In the genomic region with DNA sequence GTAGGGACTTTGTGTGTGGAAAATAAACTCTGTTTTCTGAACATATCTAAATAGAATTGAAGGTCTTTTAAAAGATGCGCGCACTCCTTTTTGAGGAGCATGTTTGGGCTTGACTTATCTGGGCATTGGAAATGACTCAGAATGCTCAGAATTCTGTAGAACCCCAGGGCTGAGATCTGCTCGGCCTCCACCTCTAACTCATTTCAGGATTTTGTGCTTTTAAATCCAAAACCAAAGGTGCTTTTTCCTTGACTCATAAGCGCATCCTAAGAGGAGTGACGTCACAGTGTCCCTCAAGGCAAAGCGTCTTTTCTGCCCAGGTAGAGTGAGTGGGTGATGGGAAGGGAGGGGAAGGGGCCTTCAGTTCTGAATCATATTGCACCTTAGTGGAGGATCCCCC, we compare ENCODE assay signal across 16 mouse cellular contexts.
"Had no signal": no experiment of that assay in that cellular context is flagged by ENCODE, and none has a peak within 500 bp of the region (broad histone marks: within the 10 kb centered on the region; RNA-seq: fewer than 3 reads in every experiment).

No protein-coding gene starts in this region.

- ATAC-seq: hindbrain, postnatal 0 days; intestine, embryonic 16.5 days; liver, embryonic 12.5 days had no signal

- DNase-seq: gastrocnemius, postnatal 14 days; gastrocnemius, postnatal 36 days; heart, adult 11 months; heart, adult 2 months; heart, postnatal 14 days; heart, postnatal 36 days; kidney, adult 11 months; kidney, adult 2 months; kidney, adult 9 months; kidney, postnatal 14 days; kidney, postnatal 36 days; layer of hippocampus, postnatal 36 days; left cerebral cortex, postnatal 4 days had no signal
